13 mouse cellular contexts compared by ENCODE assay signal in genomic region chr7:28931695-28932039, GRCm38 (mm10). TPM values are rescaled to one million over a fixed set of nuclear protein-coding genes. Genes with fewer than 3 reads are reported as not detected.
DNase-seq lines count a peak whose midpoint lies in the region; ATAC-seq lines count a peak whose summit lies in the region.
"Had no signal": no experiment of that assay in that cellular context is flagged by ENCODE, and none has a peak within 500 bp of the region (broad histone marks: within the 10 kb centered on the region; RNA-seq: fewer than 3 reads in every experiment).

No protein-coding gene starts in this region.

- DNase-seq in heart, adult 11 months = no peak
- peak; percentile 50 to 73 for DNase-seq in lung, adult 18-20 months
- DNase-seq in lung, postnatal 10 days = no peak
- DNase-seq in left cerebral cortex, postnatal 25 days (ENCODE audit: low spot score in 2 of 2) = no peak
- DNase-seq in ovary, adult 18-20 months (ENCODE audit: low spot score) = no peak
- DNase-seq: adrenal gland, postnatal 14 days; right cerebral cortex, postnatal 25 days had no signal

- no peak for ATAC-seq in heart, embryonic 16.5 days (replicated peaks; ENCODE audit: extremely low read depth, insufficient read depth, low FRiP score)
- no peak for ATAC-seq in limb, embryonic 13.5 days (ENCODE audit: low FRiP score, low read depth)
- no peak; the same call in 1 of the 2 replicates for ATAC-seq in stomach, embryonic 15.5 days (ENCODE audit: insufficient read depth, low FRiP score, low read depth)
- ATAC-seq: midbrain, embryonic 16.5 days had no signal

- H3K27me3 ChIP-seq in heart, embryonic 16.5 days (ENCODE audit: control insufficient read depth, insufficient read depth, low read length) = no peaks in the 10 kb centered on the region
- no peaks in the 10 kb centered on the region for H3K27me3 ChIP-seq in limb, embryonic 13.5 days
- H3K27me3 ChIP-seq in stomach, embryonic 15.5 days (replicated peaks) = no peaks in the 10 kb centered on the region

- intact Hi-C loops in left cerebral cortex, postnatal 25 days (cut with DNase I) = no loop called here

- no peak overlapping the region; the same call in 1 of the 2 replicates for H3K9ac ChIP-seq in heart, embryonic 16.5 days (ENCODE audit: low read length)
- no peak overlapping the region for H3K9ac ChIP-seq in limb, embryonic 13.5 days
- H3K9ac ChIP-seq in stomach, embryonic 15.5 days = no peak overlapping the region

- no peak overlapping the region for H3K4me3 ChIP-seq in heart, embryonic 16.5 days (ENCODE audit: low read length)
- no peak overlapping the region for H3K4me3 ChIP-seq in limb, embryonic 13.5 days
- H3K4me3 ChIP-seq in stomach, embryonic 15.5 days (replicated peaks) = no peak overlapping the region
- H3K4me3 ChIP-seq: erythroblast, embryonic 14.5 days; hindbrain, embryonic 10.5 days had no signal

- WGBS in heart, embryonic 16.5 days = 67% methylated on average over 4 of the region's 4 CpGs
- 82% methylated on average over 4 of the region's 4 CpGs for WGBS in limb, embryonic 13.5 days
- 70% methylated on average over 4 of the region's 4 CpGs for WGBS in stomach, embryonic 15.5 days

- H3K9me3 ChIP-seq in heart, embryonic 16.5 days (replicated peaks; ENCODE audit: control insufficient read depth, low read length) = no peaks in the 10 kb centered on the region
- no peaks in the 10 kb centered on the region for H3K9me3 ChIP-seq in limb, embryonic 13.5 days
- no peaks in the 10 kb centered on the region for H3K9me3 ChIP-seq in stomach, embryonic 15.5 days
- H3K9me3 ChIP-seq: hindbrain, embryonic 10.5 days had no signal

- H3K27ac ChIP-seq in heart, embryonic 16.5 days (ENCODE audit: low read length) = peak overlapping the region; percentile 74
- peak overlapping the region; percentile 80 for H3K27ac ChIP-seq in limb, embryonic 13.5 days
- peak overlapping the region; percentile 83 for H3K27ac ChIP-seq in stomach, embryonic 15.5 days
- H3K27ac ChIP-seq: hindbrain, embryonic 10.5 days had no signal

- no peak overlapping the region for H3K4me2 ChIP-seq in heart, embryonic 16.5 days (ENCODE audit: low read depth, low read length)
- no peak overlapping the region for H3K4me2 ChIP-seq in limb, embryonic 13.5 days (replicated peaks)
- H3K4me2 ChIP-seq in stomach, embryonic 15.5 days = no peak overlapping the region

- no peaks in the 10 kb centered on the region; the same call in 1 of the 2 replicates for H3K36me3 ChIP-seq in heart, embryonic 16.5 days (ENCODE audit: control insufficient read depth, insufficient read depth)
- peaks cover 21% of the 10 kb centered on the region for H3K36me3 ChIP-seq in limb, embryonic 13.5 days
- no peaks in the 10 kb centered on the region for H3K36me3 ChIP-seq in stomach, embryonic 15.5 days

- peaks cover 58% of the 10 kb centered on the region for H3K4me1 ChIP-seq in heart, embryonic 16.5 days (ENCODE audit: control insufficient read depth, insufficient read depth, low read length)
- H3K4me1 ChIP-seq in limb, embryonic 13.5 days = peaks cover 56% of the 10 kb centered on the region
- peaks cover 47% of the 10 kb centered on the region for H3K4me1 ChIP-seq in stomach, embryonic 15.5 days

RNA-seq across cellular contexts. Expression of gene Actn4, which starts 30.5 kb away (rescaled TPM):
- 260 and 301 TPM in 2 replicates for polyA plus RNA-seq in heart, embryonic 16.5 days (2015; fragmentation: Nextera tagmentation; extraction: Ambion mirVana)
- polyA plus RNA-seq in limb, embryonic 13.5 days (2015; fragmentation: Nextera tagmentation; extraction: Ambion mirVana) = 270 and 300 TPM in 2 replicates
- 319 and 341 TPM in 2 replicates for polyA plus RNA-seq in stomach, embryonic 15.5 days (2015; fragmentation: Nextera tagmentation; extraction: Ambion mirVana)
- 100 to 1,000 TPM; 190 to 202 TPM for total RNA-seq in left cerebral cortex, postnatal 25 days (2021)

RNA-seq across cellular contexts. Expression of gene Eif3k, which starts 50.0 kb away (rescaled TPM):
- polyA plus RNA-seq in heart, embryonic 16.5 days (2015; fragmentation: Nextera tagmentation; extraction: Ambion mirVana) = 262 and 283 TPM in 2 replicates
- 422 and 454 TPM in 2 replicates for polyA plus RNA-seq in limb, embryonic 13.5 days (2015; fragmentation: Nextera tagmentation; extraction: Ambion mirVana)
- polyA plus RNA-seq in stomach, embryonic 15.5 days (2015; fragmentation: Nextera tagmentation; extraction: Ambion mirVana) = 370 and 373 TPM in 2 replicates
- 100 to 1,000 TPM; 175 to 185 TPM for total RNA-seq in left cerebral cortex, postnatal 25 days (2021)

RNA-seq across cellular contexts. Expression of gene Map4k1, which starts 50.2 kb away (rescaled TPM):
- 6.0 and 12.2 TPM in 2 replicates for polyA plus RNA-seq in heart, embryonic 16.5 days (2015; fragmentation: Nextera tagmentation; extraction: Ambion mirVana)
- 9.5 and 10.0 TPM in 2 replicates for polyA plus RNA-seq in limb, embryonic 13.5 days (2015; fragmentation: Nextera tagmentation; extraction: Ambion mirVana)
- polyA plus RNA-seq in stomach, embryonic 15.5 days (2015; fragmentation: Nextera tagmentation; extraction: Ambion mirVana) = 7.8 and 9.3 TPM in 2 replicates
- 1 to 10 TPM; 1.7 to 1.8 TPM for total RNA-seq in left cerebral cortex, postnatal 25 days (2021)

RNA-seq across cellular contexts. Expression of gene Capn12, which starts 50.4 kb away (rescaled TPM):
- 0.41 and 0.42 TPM in 2 replicates for polyA plus RNA-seq in heart, embryonic 16.5 days (2015; fragmentation: Nextera tagmentation; extraction: Ambion mirVana)
- polyA plus RNA-seq in limb, embryonic 13.5 days (2015; fragmentation: Nextera tagmentation; extraction: Ambion mirVana) = 0.94 and 0.97 TPM in 2 replicates
- 0.34 and 0.45 TPM in 2 replicates for polyA plus RNA-seq in stomach, embryonic 15.5 days (2015; fragmentation: Nextera tagmentation; extraction: Ambion mirVana)
- under 1 TPM; 0.32 to 0.66 TPM for total RNA-seq in left cerebral cortex, postnatal 25 days (2021)
- polyA plus RNA-seq: erythroblast, embryonic 14.5 days; hindbrain, embryonic 10.5 days had no signal

Comparison
In these comparisons a context has a peak if more than half of its experiments do, and no peak if none do; other contexts are left out.
1. DNase-seq: peak in lung, adult 18-20 months (2 of 2); none in heart, adult 11 months (single experiment), lung, postnatal 10 days (single experiment), left cerebral cortex, postnatal 25 days (0 of 2) and ovary, adult 18-20 months (single experiment).
2. Peak in every context shown above with its lines, with median percentiles within 50 percentile points of each other: H3K27ac ChIP-seq.